Comparison of ENCODE assay signal across 34 mouse cellular contexts in the genomic region with DNA sequence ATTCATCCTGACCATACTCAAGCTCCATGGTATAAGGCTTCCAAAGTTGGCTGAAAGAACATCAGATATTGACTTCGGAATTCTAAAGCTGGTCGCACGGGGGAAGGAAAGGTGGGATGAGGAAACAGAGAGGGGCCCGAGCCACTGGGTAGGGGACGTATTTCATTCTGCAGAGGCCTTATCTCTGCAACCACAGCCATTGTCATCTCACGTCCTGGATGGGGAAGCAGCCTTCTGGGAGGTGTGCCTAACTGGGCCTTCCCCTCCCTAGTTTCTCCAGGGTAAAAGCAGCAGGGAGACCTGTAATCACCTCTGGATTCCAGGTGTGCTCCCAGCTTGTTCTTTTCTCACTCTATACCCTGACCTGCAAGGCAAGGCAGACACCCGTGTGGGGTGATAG.
"Had no signal": no experiment of that assay in that cellular context is flagged by ENCODE, and none has a peak within 500 bp of the region (broad histone marks: within the 10 kb centered on the region; RNA-seq: fewer than 3 reads in every experiment).

No protein-coding gene starts in this region.

- H3K4me3 ChIP-seq: heart, embryonic 10.5 days; heart, embryonic 12.5 days; heart, embryonic 13.5 days; heart, embryonic 15.5 days; hindbrain, embryonic 10.5 days; hindbrain, embryonic 13.5 days; hindbrain, embryonic 15.5 days; intestine, embryonic 15.5 days; kidney, embryonic 15.5 days; layer of hippocampus, adult 2 months; left cerebral cortex, adult 2 months had no signal

- H3K27me3 ChIP-seq: heart, embryonic 12.5 days; heart, embryonic 13.5 days; heart, embryonic 15.5 days; hindbrain, embryonic 13.5 days; hindbrain, embryonic 15.5 days; intestine, embryonic 15.5 days had no signal

- H3K4me2 ChIP-seq: heart, embryonic 11.5 days; heart, embryonic 12.5 days; heart, embryonic 13.5 days; heart, embryonic 15.5 days; hindbrain, embryonic 13.5 days; hindbrain, embryonic 14.5 days; hindbrain, embryonic 15.5 days; intestine, embryonic 15.5 days; kidney, embryonic 15.5 days had no signal

- H3K9me3 ChIP-seq: heart, embryonic 10.5 days; heart, embryonic 12.5 days; heart, embryonic 13.5 days; heart, embryonic 15.5 days; hindbrain, embryonic 10.5 days; hindbrain, embryonic 13.5 days; hindbrain, embryonic 15.5 days; intestine, embryonic 15.5 days; kidney, embryonic 15.5 days had no signal

- H3K36me3 ChIP-seq: heart, embryonic 10.5 days; heart, embryonic 12.5 days; heart, embryonic 13.5 days; heart, embryonic 15.5 days; hindbrain, embryonic 10.5 days; hindbrain, embryonic 13.5 days; hindbrain, embryonic 15.5 days; intestine, embryonic 15.5 days; kidney, embryonic 15.5 days had no signal

- H3K27ac ChIP-seq: heart, embryonic 10.5 days; heart, embryonic 13.5 days; heart, embryonic 15.5 days; hindbrain, embryonic 10.5 days; hindbrain, embryonic 13.5 days; hindbrain, embryonic 14.5 days; hindbrain, embryonic 15.5 days; hindbrain, postnatal 0 days; intestine, embryonic 15.5 days; kidney, embryonic 15.5 days; kidney, postnatal 0 days; layer of hippocampus, adult 2 months; left cerebral cortex, adult 2 months had no signal

- ATAC-seq: hindbrain, embryonic 16.5 days; hindbrain, postnatal 0 days; inflammation-experienced regulatory T-cells, adult 6 months; intestine, embryonic 15.5 days; intestine, postnatal 0 days had no signal

- DNase-seq: heart, postnatal 10 days; heart, postnatal 14 days; heart, postnatal 36 days; heart, postnatal 4 days; kidney, adult 11 months; kidney, adult 18-20 months; kidney, adult 2 months; kidney, adult 8-10 months; kidney, adult 9 months; kidney, postnatal 10 days; kidney, postnatal 14 days; kidney, postnatal 25 days; kidney, postnatal 36 days; kidney, postnatal 4 days; layer of hippocampus, adult 9-11 months; layer of hippocampus, postnatal 36 days had no signal

- H3K9ac ChIP-seq: heart, embryonic 12.5 days; heart, embryonic 13.5 days; heart, embryonic 15.5 days; hindbrain, embryonic 13.5 days; hindbrain, embryonic 14.5 days; hindbrain, embryonic 15.5 days; intestine, embryonic 15.5 days; kidney, embryonic 15.5 days had no signal

- H3K4me1 ChIP-seq: hindbrain, embryonic 10.5 days; hindbrain, embryonic 13.5 days; hindbrain, embryonic 15.5 days; intestine, embryonic 15.5 days; kidney, embryonic 15.5 days had no signal
